Mouse (Mus musculus): ENCODE data around the gene Dpf3.

Dpf3 gene

GRCm38 (mm10) chr12:83342035-83342874 lies 145.3 kb downstream of the Dpf3 start:
- DNase-seq (ENCODE audit: low spot score in 2 of 2), result peak in 1 of 2 experiments; percentile 44

GRCm38 (mm10) chr12:83340960-83341359 lies 146.6 kb downstream of the Dpf3 start:
- no peak for DNase-seq (ENCODE audit: low spot score in 2 of 2)

- DNase-seq (ENCODE audit: low spot score in 2 of 2), result no peak
Observed at GRCm38 (mm10) chr12:83338345-83338744, 149.2 kb downstream of the Dpf3 start.

- DNase-seq (ENCODE audit: low spot score in 2 of 2), result no peak
Observed at GRCm38 (mm10) chr12:83337776-83338149, 149.8 kb downstream of the Dpf3 start.

- DNase-seq (ENCODE audit: low spot score in 2 of 2), result no peak
Observed at GRCm38 (mm10) chr12:83337077-83337775, 150.3 kb downstream of the Dpf3 start.

- DNase-seq (ENCODE audit: low spot score in 2 of 2), result no peak
Observed at GRCm38 (mm10) chr12:83330056-83330455, 157.5 kb downstream of the Dpf3 start.

- DNase-seq (ENCODE audit: low spot score in 2 of 2), result no peak
Observed at GRCm38 (mm10) chr12:83328899-83329298, 158.6 kb downstream of the Dpf3 start.

- no peak for DNase-seq (ENCODE audit: low spot score in 2 of 2)
Observed at GRCm38 (mm10) chr12:83328491-83328890, 159.0 kb downstream of the Dpf3 start.

- DNase-seq (ENCODE audit: low spot score in 2 of 2), result no peak
Observed at GRCm38 (mm10) chr12:83327451-83327850, 160.1 kb downstream of the Dpf3 start.

- no peak for DNase-seq (ENCODE audit: low spot score in 2 of 2)
Observed at GRCm38 (mm10) chr12:83320725-83321124, 166.8 kb downstream of the Dpf3 start.

- DNase-seq (ENCODE audit: low spot score in 2 of 2), result no peak
Observed at GRCm38 (mm10) chr12:83317646-83318443, 169.7 kb downstream of the Dpf3 start.

- no peak for DNase-seq (ENCODE audit: low spot score in 2 of 2)
Observed at GRCm38 (mm10) chr12:83314666-83315065, 172.8 kb downstream of the Dpf3 start.

GRCm38 (mm10) chr12:83312818-83313217 lies 174.7 kb downstream of the Dpf3 start:
- DNase-seq (ENCODE audit: low spot score in 2 of 2), result no peak

GRCm38 (mm10) chr12:83310567-83310966 lies 176.9 kb downstream of the Dpf3 start:
- DNase-seq (ENCODE audit: low spot score in 2 of 2), result no peak

- DNase-seq (ENCODE audit: low spot score in 2 of 2), result no peak
Observed at GRCm38 (mm10) chr12:83309031-83309804, 178.3 kb downstream of the Dpf3 start.

GRCm38 (mm10) chr12:83308627-83309026 lies 178.9 kb downstream of the Dpf3 start:
- DNase-seq (ENCODE audit: low spot score in 2 of 2), result no peak

GRCm38 (mm10) chr12:83303221-83303620 lies 184.3 kb downstream of the Dpf3 start:
- DNase-seq (ENCODE audit: low spot score in 2 of 2), result no peak

GRCm38 (mm10) chr12:83302320-83303153 lies 185.0 kb downstream of the Dpf3 start:
- peak in 1 of 2 experiments; percentile 7 for DNase-seq (ENCODE audit: low spot score in 2 of 2)

- no peak for DNase-seq (ENCODE audit: low spot score in 2 of 2)
Observed at GRCm38 (mm10) chr12:83301616-83302319, 185.7 kb downstream of the Dpf3 start.

- no peak for DNase-seq (ENCODE audit: low spot score in 2 of 2)
Observed at GRCm38 (mm10) chr12:83298358-83298757, 189.2 kb downstream of the Dpf3 start.
